Mouse (Mus musculus): Measurements from ENCODE around the gene Chaf1a. TPM values are rescaled to one million over a fixed set of nuclear protein-coding genes. Genes with fewer than 3 reads are reported as not detected.

Chaf1a gene
- total and polyA plus RNA-seq, 2 experiments from 2014 or later, result 4.5 to 6.1 TPM

DNA sequence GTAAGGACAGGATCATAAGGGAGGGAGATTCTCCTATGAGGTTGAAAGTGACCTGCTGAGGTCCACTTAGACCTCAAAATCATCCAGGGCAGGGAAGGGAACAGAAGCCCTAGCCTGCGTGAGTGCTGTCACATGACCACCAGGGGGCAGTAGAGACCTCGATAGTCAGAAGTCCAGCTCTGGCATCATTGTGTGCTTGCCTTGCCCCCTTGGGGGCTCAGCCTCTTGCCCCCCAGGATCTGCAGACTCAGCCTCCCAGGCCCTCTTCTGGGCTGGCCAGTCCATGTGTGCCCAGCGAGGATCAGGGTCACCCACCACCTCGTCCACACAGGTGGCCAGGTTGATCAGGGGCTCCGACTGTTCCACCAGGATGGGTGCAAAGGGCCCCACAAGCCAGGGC, 71.6 kb downstream of the Chaf1a start:
- H3K36me3 ChIP-seq (ENCODE audit: insufficient read depth, low read length), result no peaks in the 10 kb centered on the region
- H3K4me2 ChIP-seq (ENCODE audit: low read depth, low read length), result no peak overlapping the region
- peak; percentile 93 for TF ChIP-seq CTCF (IDR thresholded peaks at IDR 0.05; ENCODE audit: low read depth)
- ATAC-seq (0 out of 2 replicates have a peak, but pooled peaks have one; percentile 31), DNase-seq (ENCODE audit: low spot score) (peak; percentile 85)
- WGBS, result 45% methylated on average over 5 of the region's 5 CpGs
- no peak overlapping the region for H3K27ac ChIP-seq
- H3K4me3 ChIP-seq (ENCODE audit: low read length), result no peak overlapping the region
- H3K9me3 ChIP-seq (ENCODE audit: low read length), result no peaks in the 10 kb centered on the region
- H3K9ac ChIP-seq (replicated peaks; ENCODE audit: low read length), result no peak overlapping the region
- no peaks in the 10 kb centered on the region for H3K27me3 ChIP-seq (ENCODE audit: insufficient read depth, low read length)
- no peaks in the 10 kb centered on the region for H3K4me1 ChIP-seq (ENCODE audit: insufficient read depth, low read length)

DNA sequence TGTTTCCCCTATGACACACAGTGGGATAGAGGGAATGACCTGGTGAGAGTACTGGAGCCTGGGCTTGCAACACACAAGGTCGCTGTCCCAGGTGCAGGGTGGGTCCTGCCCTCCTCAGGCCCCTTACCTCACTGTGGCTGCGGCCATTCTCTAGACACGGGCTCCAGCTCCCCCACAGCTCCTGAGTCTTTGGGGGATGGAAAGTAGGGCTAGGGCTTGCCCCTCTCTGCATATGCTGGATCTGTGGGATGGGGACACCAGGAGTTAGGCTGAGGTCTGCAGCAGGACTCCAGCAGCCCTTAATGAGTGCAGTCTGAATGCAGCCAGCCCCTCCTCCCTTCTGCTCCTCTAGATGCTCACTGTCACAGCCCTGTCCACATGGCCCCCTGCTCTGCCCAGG, 72.5 kb downstream of the Chaf1a start:
- no peak for TF ChIP-seq CTCF (IDR thresholded peaks at IDR 0.05; ENCODE audit: low read depth)
- H3K9ac ChIP-seq (replicated peaks; ENCODE audit: low read length), result no peak overlapping the region

DNA sequence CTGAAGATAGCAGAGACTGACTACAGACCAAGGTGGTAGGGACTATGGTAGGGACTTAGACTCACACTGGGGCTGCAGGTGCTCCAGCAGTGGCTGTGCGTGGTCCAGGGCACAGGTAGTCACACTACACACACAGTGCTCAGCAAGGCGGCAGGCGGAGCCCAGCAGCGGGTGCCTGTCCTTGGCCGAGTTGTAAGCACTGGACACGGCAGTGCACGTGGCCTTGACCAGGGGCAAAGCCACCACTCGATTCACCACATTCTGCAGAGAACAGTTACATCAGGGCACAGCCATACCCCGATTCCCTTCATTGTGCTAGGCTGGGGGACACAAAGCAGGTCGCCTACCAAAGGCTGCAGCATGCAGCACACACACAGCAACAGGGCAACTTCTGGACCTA, 76.0 kb downstream of the Chaf1a start:
- Histone ChIP-seq H3K9ac (replicated peaks; ENCODE audit: low read length) (no peak overlapping the region), H3K4me2 (ENCODE audit: low read depth, low read length) (no peak overlapping the region), H3K27me3 (ENCODE audit: insufficient read depth, low read length) (peaks cover 21% of the 10 kb centered on the region), H3K27ac (no peak overlapping the region), H3K9me3 (ENCODE audit: low read length) (no peaks in the 10 kb centered on the region), H3K4me1 (ENCODE audit: insufficient read depth, low read length) (0 out of 2 replicates have a peak, but pooled peaks cover 3% of the 10 kb centered on the region), H3K4me3 (ENCODE audit: low read length) (no peak overlapping the region), H3K36me3 (ENCODE audit: insufficient read depth, low read length) (no peaks in the 10 kb centered on the region)
- DNase-seq (ENCODE audit: low spot score), result no peak
- no peak for TF ChIP-seq CTCF (IDR thresholded peaks at IDR 0.05; ENCODE audit: low read depth)
- no peak for ATAC-seq
- 76% methylated on average over 10 of the region's 10 CpGs for WGBS

More for the DNA sequence above, 72.5 kb downstream of the Chaf1a start:
- no peaks in the 10 kb centered on the region for H3K36me3 ChIP-seq (ENCODE audit: insufficient read depth, low read length)
- ATAC-seq, result no peak
- H3K4me1 ChIP-seq (ENCODE audit: insufficient read depth, low read length), result no peaks in the 10 kb centered on the region
- no peaks in the 10 kb centered on the region for H3K9me3 ChIP-seq (ENCODE audit: low read length)
- H3K27me3 ChIP-seq (ENCODE audit: insufficient read depth, low read length), result no peaks in the 10 kb centered on the region
- 64% methylated on average over 3 of the region's 3 CpGs for WGBS
- no peak overlapping the region for H3K4me3 ChIP-seq (ENCODE audit: low read length)
- no peak overlapping the region for H3K4me2 ChIP-seq (ENCODE audit: low read depth, low read length)
- DNase-seq (ENCODE audit: low spot score), result no peak
- no peak overlapping the region for H3K27ac ChIP-seq

DNA sequence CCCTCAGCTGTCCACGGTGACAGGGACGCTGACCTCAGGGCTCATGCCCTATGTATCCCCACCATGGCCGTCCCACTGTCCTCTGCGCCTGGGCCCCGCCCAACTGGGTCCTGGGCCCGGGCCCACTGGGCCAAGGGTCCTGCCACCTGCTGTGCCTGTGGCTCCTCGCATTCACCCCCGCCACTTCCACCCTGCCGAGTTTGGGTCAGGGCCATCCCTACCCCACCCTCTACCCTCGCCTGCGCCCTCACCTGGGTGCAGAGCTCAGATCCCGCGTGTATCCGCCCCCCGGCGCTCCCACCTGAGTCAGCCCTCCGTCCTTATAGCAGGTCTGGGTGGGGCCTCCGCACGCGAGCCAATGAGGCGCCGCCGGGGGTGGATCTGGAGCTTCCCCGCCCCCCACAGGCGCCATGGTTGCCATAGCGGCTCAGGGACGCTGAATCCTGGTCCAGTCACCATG, 77.0 kb downstream of the Chaf1a start, which contains the start of gene Plin5:
Gene Plin5, minus strand, starts transcription at position 346 of the 460 bp plus-strand sequence.
- 0 out of 2 replicates have a peak, but pooled peaks cover 3% of the 10 kb centered on the region for H3K4me1 ChIP-seq (ENCODE audit: insufficient read depth, low read length)
- no peak within 1 kb of the TSS for H3K27ac ChIP-seq
- DNase-seq (ENCODE audit: low spot score), result peak; percentile 69
- no peak within 1 kb of the TSS for H3K9ac ChIP-seq (replicated peaks; ENCODE audit: low read length)
- peaks cover 21% of the 10 kb centered on the region for H3K27me3 ChIP-seq (ENCODE audit: insufficient read depth, low read length)
- peak; percentile 61 for ATAC-seq
- peak within 1 kb of the TSS; percentile 28 for H3K4me3 ChIP-seq (ENCODE audit: low read length)
- WGBS, result 3% methylated on average over 27 of the region's 27 CpGs
- TF ChIP-seq CTCF (IDR thresholded peaks at IDR 0.05; ENCODE audit: low read depth), result no peak
- H3K9me3 ChIP-seq (ENCODE audit: low read length), result no peaks in the 10 kb centered on the region
- no peaks in the 10 kb centered on the region for H3K36me3 ChIP-seq (ENCODE audit: insufficient read depth, low read length)
- H3K4me2 ChIP-seq (ENCODE audit: low read depth, low read length), result peak within 1 kb of the TSS; percentile 57

DNA sequence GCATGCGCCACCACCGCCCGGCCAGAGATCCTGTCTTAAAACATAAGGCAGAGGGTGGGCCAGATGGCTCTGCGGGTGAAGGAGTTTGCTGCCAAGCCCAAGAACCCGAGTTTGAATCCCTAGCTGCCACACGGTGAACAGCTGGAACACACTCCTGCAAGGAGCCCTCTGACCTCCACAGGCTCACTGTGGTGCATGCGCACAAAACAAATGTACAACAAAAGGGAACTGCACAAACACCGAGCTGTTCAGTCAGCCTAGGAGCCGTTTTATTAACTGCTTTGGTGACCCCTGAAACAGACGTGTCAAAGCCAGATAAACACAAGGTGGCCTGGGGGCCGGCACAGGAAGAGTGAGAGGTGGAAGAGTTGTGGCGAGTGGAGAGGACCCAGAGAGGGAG, 79.2 kb downstream of the Chaf1a start:
- peak overlapping the region; percentile 36; the same call in 1 of the 2 replicates for H3K4me2 ChIP-seq (ENCODE audit: low read depth, low read length)
- H3K27ac ChIP-seq, result no peak overlapping the region
- WGBS, result 39% methylated on average over 12 of the region's 12 CpGs
- DNase-seq (ENCODE audit: low spot score), result no peak
- 0 out of 2 replicates have a peak overlapping the region, but pooled peaks have one; percentile 13 for H3K9ac ChIP-seq (replicated peaks; ENCODE audit: low read length)
- H3K4me1 ChIP-seq (ENCODE audit: insufficient read depth, low read length), result 0 out of 2 replicates have a peak, but pooled peaks cover 3% of the 10 kb centered on the region
- no peak for TF ChIP-seq CTCF (IDR thresholded peaks at IDR 0.05; ENCODE audit: low read depth)
- no peak for ATAC-seq
- H3K9me3 ChIP-seq (ENCODE audit: low read length), result peaks cover 5% of the 10 kb centered on the region; the same call in 1 of the 2 replicates
- no peak overlapping the region for H3K4me3 ChIP-seq (ENCODE audit: low read length)
- 0 out of 2 replicates have a peak, but pooled peaks cover 10% of the 10 kb centered on the region for H3K36me3 ChIP-seq (ENCODE audit: insufficient read depth, low read length)
- H3K27me3 ChIP-seq (ENCODE audit: insufficient read depth, low read length), result peaks cover 21% of the 10 kb centered on the region

DNA sequence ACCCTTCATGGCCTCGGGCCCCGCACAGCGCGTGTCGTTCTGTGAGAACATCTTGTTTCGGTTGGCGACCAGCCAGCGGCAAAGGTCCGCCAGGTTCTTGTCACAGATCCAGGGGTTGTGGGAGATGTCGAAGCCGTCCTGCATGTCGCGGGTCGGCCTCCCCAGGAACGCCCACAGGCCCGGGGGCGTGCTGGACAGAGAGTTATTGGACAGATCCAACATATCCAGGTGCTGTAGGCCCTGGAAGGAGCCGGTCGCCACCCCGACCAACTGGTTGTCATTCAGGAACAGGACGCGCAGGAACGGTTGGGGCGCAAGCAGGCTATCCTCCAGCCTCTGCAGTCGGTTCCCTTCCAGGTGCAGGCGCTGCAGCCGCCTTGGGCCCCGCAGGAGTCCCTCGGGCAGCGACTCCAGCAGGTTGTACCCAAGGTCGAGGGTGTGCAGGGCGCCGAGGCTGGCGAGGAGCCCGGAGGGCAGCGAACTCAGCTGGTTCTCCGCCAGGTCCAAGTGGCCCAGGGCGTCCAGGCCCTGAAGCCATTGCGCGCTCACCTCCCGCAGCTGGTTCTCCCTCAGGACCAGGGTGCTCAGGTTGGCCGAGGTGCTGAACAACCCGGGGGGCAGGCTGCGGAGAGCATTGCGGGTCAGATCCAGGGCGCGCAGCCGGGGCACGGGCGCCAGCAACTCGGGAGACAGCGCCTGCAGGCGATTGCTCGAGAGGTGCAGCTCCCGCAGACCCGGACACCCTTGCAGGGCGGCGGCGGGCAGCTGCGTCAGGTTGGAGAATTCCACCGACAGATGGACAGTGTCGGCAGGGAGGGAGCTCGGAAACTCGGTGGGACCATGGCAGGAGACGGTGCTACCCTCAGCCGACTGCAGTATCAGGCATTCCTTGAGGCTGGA, 80.0 kb downstream of the Chaf1a start:
- TF ChIP-seq CTCF (IDR thresholded peaks at IDR 0.05; ENCODE audit: low read depth), result no peak
- Histone ChIP-seq H3K36me3 (ENCODE audit: insufficient read depth, low read length) (0 out of 2 replicates have a peak, but pooled peaks cover 10% of the 10 kb centered on the region), H3K4me1 (ENCODE audit: insufficient read depth, low read length) (0 out of 2 replicates have a peak, but pooled peaks cover 3% of the 10 kb centered on the region), H3K27ac (no peak overlapping the region), H3K4me3 (ENCODE audit: low read length) (0 out of 2 replicates have a peak overlapping the region, but pooled peaks have one; percentile 4), H3K27me3 (ENCODE audit: insufficient read depth, low read length) (peaks cover 21% of the 10 kb centered on the region), H3K4me2 (ENCODE audit: low read depth, low read length) (peak overlapping the region; percentile 36), H3K9me3 (ENCODE audit: low read length) (peaks cover 5% of the 10 kb centered on the region; the same call in 1 of the 2 replicates), H3K9ac (replicated peaks; ENCODE audit: low read length) (no peak overlapping the region)
- ATAC-seq, result no peak
- peak; percentile 46 for DNase-seq (ENCODE audit: low spot score)
- WGBS, result 7% methylated on average over 66 of the region's 66 CpGs

Measured in hindbrain, postnatal 0 days (tissue).